ENCODE assay signal across 7 mouse cellular contexts in genomic region chr11:93987625-93988327, GRCm38 (mm10). TPM values are rescaled to one million over a fixed set of nuclear protein-coding genes. Genes with fewer than 3 reads are reported as not detected.
DNase-seq lines count a peak whose midpoint lies in the region; ATAC-seq and TF ChIP-seq lines count a peak whose summit lies in the region.

No protein-coding gene starts in this region.

- DNase-seq in 3T3-L1 (ENCODE audit: low read depth, low spot score) (peak; percentile 37), CH12.LX (ENCODE audit: extremely low read depth) (no peak)
- no peak for DNase-seq in liver, embryonic 14.5 days (ENCODE audit: low read depth in 3 of 3, low spot score in 3 of 3)
- DNase-seq in ovary, postnatal 10 days (ENCODE audit: low spot score), result no peak
- no peak for DNase-seq in spleen, adult 18-20 months
- no peak for DNase-seq in ovary, adult 18-20 months (ENCODE audit: low spot score)

- no peaks in the 10 kb centered on the region for H3K36me3 ChIP-seq in CH12.LX (replicated peaks in 1 of 2; ENCODE audit: control insufficient read depth in 1 of 2, insufficient read depth in 1 of 2, low read length in 1 of 2)
- H3K36me3 ChIP-seq in heart, embryonic 12.5 days, result no peaks in the 10 kb centered on the region
- H3K36me3 ChIP-seq in liver, embryonic 14.5 days (replicated peaks; ENCODE audit: control insufficient read depth, insufficient read depth, low read depth), result no peaks in the 10 kb centered on the region

- peaks cover 13 to 31% of the 10 kb centered on the region in 2 experiments for H3K4me1 ChIP-seq in CH12.LX (ENCODE audit: control insufficient read depth in 1 of 2, insufficient read depth in 2 of 2)
- peaks cover 23% of the 10 kb centered on the region for H3K4me1 ChIP-seq in heart, embryonic 12.5 days (replicated peaks)
- H3K4me1 ChIP-seq in liver, embryonic 14.5 days (replicated peaks; ENCODE audit: control insufficient read depth in 2 of 2, insufficient read depth in 2 of 2, low read length in 1 of 2), result peaks cover 7 to 18% of the 10 kb centered on the region in 2 experiments; a peak in 3 of 4 replicates

- in situ Hi-C loops in CH12.LX (cut with MboI; ENCODE audit: low pct_ligation_motif_present, low pct_unique_long_range_greater_than_20kb, low sequenced_read_pairs), result no loop called here

- no peaks in the 10 kb centered on the region for H3K79me2 ChIP-seq in CH12.LX (replicated peaks; ENCODE audit: control insufficient read depth, extremely low read depth, insufficient read depth, poor library complexity, severe bottlenecking)

- H3K9me3 ChIP-seq in CH12.LX (replicated peaks; ENCODE audit: low read length), result no peaks in the 10 kb centered on the region
- H3K9me3 ChIP-seq in heart, embryonic 12.5 days (replicated peaks), result no peaks in the 10 kb centered on the region
- H3K9me3 ChIP-seq in liver, embryonic 14.5 days (ENCODE audit: control insufficient read depth, low read length), result no peaks in the 10 kb centered on the region

- peak; percentile 43 for ATAC-seq in heart, embryonic 12.5 days (ENCODE audit: insufficient number of reproducible peaks, low FRiP score)
- ATAC-seq in liver, embryonic 14.5 days (ENCODE audit: insufficient read depth), result peak; percentile 32; the same call in 1 of the 2 replicates

- TF ChIP-seq CTCF in CH12.LX (conservative IDR thresholded peaks at IDR 0.05 in 1 of 2, IDR thresholded peaks at IDR 0.05 in 1 of 2; ENCODE audit: low read depth in 2 of 2, low read length in 2 of 2), result no peak
- TF ChIP-seq CTCF in liver, embryonic 14.5 days (IDR thresholded peaks at IDR 0.05; ENCODE audit: low read depth), result no peak

- no peak overlapping the region for H3K27ac ChIP-seq in CH12.LX (ENCODE audit: insufficient read depth, low read depth)
- H3K27ac ChIP-seq in heart, embryonic 12.5 days (ENCODE audit: poor library complexity, severe bottlenecking), result peak overlapping the region; percentile 95
- H3K27ac ChIP-seq in liver, embryonic 14.5 days, result no peak overlapping the region

- peak overlapping the region; percentile 1; the same call in 1 of the 2 replicates for H3K9ac ChIP-seq in CH12.LX (ENCODE audit: insufficient read depth, low read depth)
- no peak overlapping the region for H3K9ac ChIP-seq in heart, embryonic 12.5 days
- no peak overlapping the region for H3K9ac ChIP-seq in liver, embryonic 14.5 days (replicated peaks)

- TF ChIP-seq RAD21 in CH12.LX (IDR thresholded peaks at IDR 0.05; ENCODE audit: low read depth, low read length), result no peak

- no peak for TF ChIP-seq POLR2A in CH12.LX (IDR thresholded peaks at IDR 0.05; ENCODE audit: low read depth, low read length)

- H3K4me3 ChIP-seq in CH12.LX (replicated peaks in 1 of 3; ENCODE audit: low read depth in 2 of 3, low read length in 2 of 3, poor library complexity in 1 of 3), result no peak overlapping the region
- H3K4me3 ChIP-seq in heart, embryonic 12.5 days, result no peak overlapping the region
- H3K4me3 ChIP-seq in liver, embryonic 14.5 days (ENCODE audit: insufficient read depth in 1 of 2, low read depth in 2 of 2, low read length in 2 of 2), result no peak overlapping the region

- TF ChIP-seq EP300 in CH12.LX (IDR thresholded peaks at IDR 0.05; ENCODE audit: low read length), result no peak
- TF ChIP-seq EP300 in liver, embryonic 14.5 days (IDR thresholded peaks at IDR 0.05; ENCODE audit: low read depth), result no peak

- dilution Hi-C loops in CH12.LX (cut with MboI; ENCODE audit: extremely low pct_ligation_motif_present, extremely low pct_unique_long_range_greater_than_20kb, low sequenced_read_pairs), result no loop called here

- no peaks in the 10 kb centered on the region for H3K27me3 ChIP-seq in CH12.LX (replicated peaks)
- H3K27me3 ChIP-seq in heart, embryonic 12.5 days (replicated peaks), result no peaks in the 10 kb centered on the region
- H3K27me3 ChIP-seq in liver, embryonic 14.5 days (ENCODE audit: control insufficient read depth, insufficient read depth, low read length), result no peaks in the 10 kb centered on the region

- WGBS in heart, embryonic 12.5 days, result 31% methylated on average over 8 of the region's 8 CpGs
- WGBS in liver, embryonic 14.5 days (ENCODE audit: insufficient replicate concordance), result 23% methylated on average over 8 of the region's 8 CpGs

- no peak overlapping the region for H3K4me2 ChIP-seq in CH12.LX (ENCODE audit: insufficient read depth, low read depth, poor library complexity, severe bottlenecking)
- H3K4me2 ChIP-seq in heart, embryonic 12.5 days, result peak overlapping the region; percentile 46
- no peak overlapping the region for H3K4me2 ChIP-seq in liver, embryonic 14.5 days (ENCODE audit: low read depth)

TF ChIP-seq in CH12.LX, 34 proteins besides CTCF, POLR2A, EP300 and RAD21:
- TF ChIP-seq CHD1 (IDR thresholded peaks at IDR 0.05; ENCODE audit: low read depth, low read length), result no peak
- TF ChIP-seq TBP (conservative IDR thresholded peaks at IDR 0.05; ENCODE audit: low read depth, low read length), result 0 out of 2 replicates have a peak, but pooled peaks have one; percentile 14
- TF ChIP-seq ETS1 (conservative IDR thresholded peaks at IDR 0.05; ENCODE audit: low read depth, low read length), result 0 out of 2 replicates have a peak, but pooled peaks have one; percentile 35
- no peak for TF ChIP-seq SMC3 (IDR thresholded peaks at IDR 0.05; ENCODE audit: low read depth, low read length)
- no peak for TF ChIP-seq BHLHE40 (IDR thresholded peaks at IDR 0.05; ENCODE audit: low read depth, low read length)

RNA-seq across cellular contexts. Expression of gene Spag9, which starts 8.1 kb away (rescaled TPM):
- total RNA-seq in CH12.LX (2012; rRNA removed) (21.0 TPM in 2 replicates), CH12.LX (2014; rRNA removed) (22.5 and 22.6 TPM in 2 replicates)
- 30.7 and 32.1 TPM in 2 replicates for polyA plus RNA-seq in CH12.LX (2012; ENCODE audit: insufficient read length, low read depth)
- polyA plus RNA-seq in heart, embryonic 12.5 days (2016; fragmentation: Nextera tagmentation; extraction: Ambion mirVana), result 48.3 and 49.1 TPM in 2 replicates
- 4.2 and 6.9 TPM in 2 replicates for polyA plus RNA-seq in liver, embryonic 14.5 days (2012; rRNA removed)
- 10.8 and 12.4 TPM in 2 replicates for polyA plus RNA-seq in liver, embryonic 14.5 days (2014; fragmentation: Nextera tagmentation; extraction: Ambion mirVana)

RNA-seq across cellular contexts. Expression of gene Nme1, which starts 19.5 kb away (rescaled TPM):
- total RNA-seq in CH12.LX (2012; rRNA removed), result 187 and 253 TPM in 2 replicates
- total RNA-seq in CH12.LX (2014; rRNA removed), result 443 and 488 TPM in 2 replicates
- 129 and 170 TPM in 2 replicates for polyA plus RNA-seq in CH12.LX (2012; ENCODE audit: insufficient read length, low read depth)
- 88.4 and 101 TPM in 2 replicates for polyA plus RNA-seq in heart, embryonic 12.5 days (2016; fragmentation: Nextera tagmentation; extraction: Ambion mirVana)
- 58.0 and 113 TPM in 2 replicates for polyA plus RNA-seq in liver, embryonic 14.5 days (2012; rRNA removed)
- polyA plus RNA-seq in liver, embryonic 14.5 days (2014; fragmentation: Nextera tagmentation; extraction: Ambion mirVana), result 185 and 201 TPM in 2 replicates

RNA-seq across cellular contexts. Expression of gene Gm20390, which starts 19.7 kb away (rescaled TPM):
- total RNA-seq in CH12.LX (2012; rRNA removed), result 717 and 896 TPM in 2 replicates
- total RNA-seq in CH12.LX (2014; rRNA removed), result 136 and 137 TPM in 2 replicates
- polyA plus RNA-seq in CH12.LX (2012; ENCODE audit: insufficient read length, low read depth), result 691 and 791 TPM in 2 replicates
- 272 and 292 TPM in 2 replicates for polyA plus RNA-seq in heart, embryonic 12.5 days (2016; fragmentation: Nextera tagmentation; extraction: Ambion mirVana)
- 76.8 and 131 TPM in 2 replicates for polyA plus RNA-seq in liver, embryonic 14.5 days (2012; rRNA removed)
- polyA plus RNA-seq in liver, embryonic 14.5 days (2014; fragmentation: Nextera tagmentation; extraction: Ambion mirVana), result 188 and 204 TPM in 2 replicates

RNA-seq across cellular contexts. Expression of gene Nme2, which starts 31.7 kb away (rescaled TPM):
- total RNA-seq in CH12.LX (2012; rRNA removed) (1,722 and 2,105 TPM in 2 replicates), CH12.LX (2014; rRNA removed) (1,555 and 1,586 TPM in 2 replicates)
- polyA plus RNA-seq in CH12.LX (2012; ENCODE audit: insufficient read length, low read depth), result 945 and 1,140 TPM in 2 replicates
- polyA plus RNA-seq in heart, embryonic 12.5 days (2016; fragmentation: Nextera tagmentation; extraction: Ambion mirVana), result 311 and 320 TPM in 2 replicates
- polyA plus RNA-seq in liver, embryonic 14.5 days (2012; rRNA removed), result 126 and 131 TPM in 2 replicates
- polyA plus RNA-seq in liver, embryonic 14.5 days (2014; fragmentation: Nextera tagmentation; extraction: Ambion mirVana), result 102 and 117 TPM in 2 replicates
